Mouse (Mus musculus) heart, postnatal 0 days (tissue): ENCODE data around the gene Zbtb39.

ENCODE experiments used
- CTCF ChIP-seq: IDR thresholded peaks from 2 replicates; pipeline ENCODE4 v1.5.1; 2016; ENCODE audit warnings: antibody characterized with exemption, control low read depth, low read depth
- EP300 ChIP-seq: IDR thresholded peaks from 2 replicates; pipeline ENCODE4 v1.6.1; 2016; ENCODE audit warnings: antibody characterized with exemption, low read depth

GRCm38 (mm10) chr10:127721671-127722418 lies 17.5 kb upstream of the Zbtb39 start:
- TF ChIP-seq CTCF: no peak
- no peak for TF ChIP-seq EP300
